ENCODE assay signal across 22 mouse cellular contexts in genomic region chr2:170142542-170142941, GRCm38 (mm10). TPM values are rescaled to one million over a fixed set of nuclear protein-coding genes. Genes with fewer than 3 reads are reported as not detected.
DNase-seq lines count a peak whose midpoint lies in the region; ATAC-seq and TF ChIP-seq lines count a peak whose summit lies in the region.
"Had no signal": no experiment of that assay in that cellular context is flagged by ENCODE, and none has a peak within 500 bp of the region (broad histone marks: within the 10 kb centered on the region; RNA-seq: fewer than 3 reads in every experiment).

No protein-coding gene starts in this region.

- H3K4me3 ChIP-seq in heart, embryonic 10.5 days, result no peak overlapping the region
- H3K4me3 ChIP-seq in heart, embryonic 11.5 days (ENCODE audit: low read depth, low read length), result no peak overlapping the region
- H3K4me3 ChIP-seq in liver, embryonic 13.5 days (replicated peaks), result no peak overlapping the region
- no peak overlapping the region for H3K4me3 ChIP-seq in gastrocnemius, adult 2 months
- H3K4me3 ChIP-seq: embryonic facial prominence, embryonic 15.5 days; heart, adult 2 months; hindbrain, embryonic 10.5 days; stomach, embryonic 15.5 days had no signal

- H3K4me2 ChIP-seq in heart, embryonic 11.5 days, result no peak overlapping the region
- H3K4me2 ChIP-seq in liver, embryonic 13.5 days, result no peak overlapping the region
- H3K4me2 ChIP-seq: embryonic facial prominence, embryonic 15.5 days; stomach, embryonic 15.5 days had no signal

- peak; percentile 52 for DNase-seq in heart, embryonic 10.5 days (ENCODE audit: low spot score)
- DNase-seq in thymus, postnatal 0 days (ENCODE audit: low spot score), result peak; percentile 1
- no peak for DNase-seq in thymus, postnatal 4 days
- DNase-seq in liver, embryonic 13.5 days, result no peak
- no peak for DNase-seq in gastrocnemius, adult 2 months
- DNase-seq in cerebellum, adult 18-20 months, result no peak
- no peak for DNase-seq in embryo, embryonic 11 days
- DNase-seq: adrenal gland, adult 2 months; cerebellum, postnatal 25 days; gastrocnemius, postnatal 10 days; heart, adult 2 months; kidney, adult 8-10 months; kidney, postnatal 36 days; lung, postnatal 10 days; midbrain, embryonic 14.5 days; right cerebral cortex, postnatal 14 days had no signal

- WGBS in heart, embryonic 10.5 days, result 84% methylated on average over 10 of the region's 10 CpGs
- WGBS in heart, embryonic 11.5 days (ENCODE audit: insufficient replicate concordance), result 85% methylated on average over 10 of the region's 10 CpGs
- WGBS in liver, embryonic 13.5 days (ENCODE audit: insufficient replicate concordance), result 82% methylated on average over 10 of the region's 10 CpGs

- peaks cover 3% of the 10 kb centered on the region for H3K4me1 ChIP-seq in heart, embryonic 10.5 days
- no peaks in the 10 kb centered on the region for H3K4me1 ChIP-seq in heart, embryonic 11.5 days (ENCODE audit: control insufficient read depth, insufficient read depth, low read length)
- H3K4me1 ChIP-seq in liver, embryonic 13.5 days (replicated peaks), result peaks cover 67% of the 10 kb centered on the region
- H3K4me1 ChIP-seq: hindbrain, embryonic 10.5 days had no signal

- TF ChIP-seq CTCF in gastrocnemius, adult 2 months (IDR thresholded peaks at IDR 0.05), result no peak

- H3K27ac ChIP-seq in heart, embryonic 10.5 days, result no peak overlapping the region
- H3K27ac ChIP-seq in heart, embryonic 11.5 days (ENCODE audit: low read depth, low read length), result no peak overlapping the region
- no peak overlapping the region for H3K27ac ChIP-seq in liver, embryonic 13.5 days
- H3K27ac ChIP-seq in gastrocnemius, adult 2 months, result no peak overlapping the region
- H3K27ac ChIP-seq: embryonic facial prominence, embryonic 15.5 days; heart, adult 2 months; hindbrain, embryonic 10.5 days; hindbrain, postnatal 0 days; stomach, embryonic 15.5 days had no signal

- intact Hi-C loops in gastrocnemius, adult 2 months (cut with DNase I), result no loop called here

- no peaks in the 10 kb centered on the region for H3K9me3 ChIP-seq in heart, embryonic 10.5 days
- H3K9me3 ChIP-seq in heart, embryonic 11.5 days (replicated peaks; ENCODE audit: control insufficient read depth, low read length), result no peaks in the 10 kb centered on the region
- H3K9me3 ChIP-seq in liver, embryonic 13.5 days (replicated peaks), result no peaks in the 10 kb centered on the region
- H3K9me3 ChIP-seq: embryonic facial prominence, embryonic 15.5 days; hindbrain, embryonic 10.5 days; stomach, embryonic 15.5 days had no signal

- H3K36me3 ChIP-seq in heart, embryonic 10.5 days, result no peaks in the 10 kb centered on the region
- no peaks in the 10 kb centered on the region for H3K36me3 ChIP-seq in heart, embryonic 11.5 days (ENCODE audit: control insufficient read depth, insufficient read depth, low read length)
- peaks cover 26% of the 10 kb centered on the region for H3K36me3 ChIP-seq in liver, embryonic 13.5 days
- H3K36me3 ChIP-seq: embryonic facial prominence, embryonic 15.5 days; hindbrain, embryonic 10.5 days; stomach, embryonic 15.5 days had no signal

- no peak overlapping the region for H3K9ac ChIP-seq in heart, embryonic 11.5 days (ENCODE audit: low read depth, low read length)
- H3K9ac ChIP-seq in liver, embryonic 13.5 days, result no peak overlapping the region
- H3K9ac ChIP-seq: embryonic facial prominence, embryonic 15.5 days; stomach, embryonic 15.5 days had no signal

- no peaks in the 10 kb centered on the region for H3K27me3 ChIP-seq in heart, embryonic 10.5 days (ENCODE audit: insufficient read depth, poor library complexity, severe bottlenecking)
- no peaks in the 10 kb centered on the region for H3K27me3 ChIP-seq in heart, embryonic 11.5 days (ENCODE audit: control insufficient read depth, insufficient read depth, low read length)
- H3K27me3 ChIP-seq in liver, embryonic 13.5 days, result no peaks in the 10 kb centered on the region
- H3K27me3 ChIP-seq: embryonic facial prominence, embryonic 15.5 days; stomach, embryonic 15.5 days had no signal

- ATAC-seq in heart, embryonic 11.5 days (replicated peaks; ENCODE audit: insufficient number of reproducible peaks, low FRiP score, low TSS enrichment), result no peak
- peak; percentile 28; the same call in 1 of the 2 replicates for ATAC-seq in liver, embryonic 13.5 days (ENCODE audit: low read depth)
- ATAC-seq: CD4-positive, CD25-positive, alpha-beta regulatory T cell, adult 4 months; hindbrain, postnatal 0 days had no signal

RNA-seq across cellular contexts. Expression of gene Zfp217, which starts 5.4 kb away (rescaled TPM):
- 3.2 and 3.7 TPM in 2 replicates for polyA plus RNA-seq in heart, embryonic 10.5 days (2016; fragmentation: Nextera tagmentation; extraction: Ambion mirVana)
- 2.9 and 3.7 TPM in 2 replicates for polyA plus RNA-seq in heart, embryonic 11.5 days (2014; fragmentation: Nextera tagmentation; extraction: Ambion mirVana)
- polyA plus RNA-seq in thymus, postnatal 0 days (2015; fragmentation: Nextera tagmentation; extraction: Ambion mirVana), result 5.8 and 6.9 TPM in 2 replicates
- polyA plus RNA-seq in liver, embryonic 13.5 days (2015; fragmentation: Nextera tagmentation; extraction: Ambion mirVana), result 3.6 and 3.7 TPM in 2 replicates
- total RNA-seq in gastrocnemius, adult 2 months (2021), result 1 to 10 TPM; 5.6 to 8.1 TPM

Comparison
In these comparisons a context has a peak if more than half of its experiments do, and no peak if none do; other contexts are left out.
1. DNase-seq: peak in heart, embryonic 10.5 days (single experiment) and thymus, postnatal 0 days (single experiment); none in thymus, postnatal 4 days (single experiment), liver, embryonic 13.5 days (single experiment), gastrocnemius, adult 2 months (single experiment), cerebellum, adult 18-20 months (0 of 2) and embryo, embryonic 11 days (single experiment).